In the genomic region with DNA sequence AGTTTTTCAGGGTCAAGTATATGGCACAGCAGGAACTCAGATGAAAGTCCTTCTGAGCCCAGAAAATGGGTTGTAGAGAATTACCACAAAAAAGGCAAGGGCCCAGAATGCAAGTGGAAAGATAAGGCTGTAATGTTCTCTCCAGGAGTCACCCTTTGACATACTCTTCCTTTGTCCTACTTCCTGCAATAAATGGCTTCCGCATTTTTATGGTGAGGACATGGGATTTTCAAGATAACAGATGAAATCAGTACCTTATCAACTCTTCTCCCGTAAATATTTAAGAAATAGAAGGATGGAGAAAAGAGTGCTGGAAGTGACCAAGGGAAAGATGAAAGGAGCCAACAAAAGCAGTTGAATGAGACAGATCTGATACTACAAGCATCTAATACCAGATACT, we compare ENCODE assay signal across 27 mouse cellular contexts. TPM values are rescaled to one million over a fixed set of nuclear protein-coding genes. Genes with fewer than 3 reads are reported as not detected.
"Had no signal": no experiment of that assay in that cellular context is flagged by ENCODE, and none has a peak within 500 bp of the region (broad histone marks: within the 10 kb centered on the region; RNA-seq: fewer than 3 reads in every experiment).

No protein-coding gene starts in this region.

- H3K9ac ChIP-seq: embryonic facial prominence, embryonic 12.5 days; embryonic facial prominence, embryonic 13.5 days; embryonic facial prominence, embryonic 15.5 days; forebrain, embryonic 12.5 days; forebrain, embryonic 13.5 days; forebrain, embryonic 15.5 days; forebrain, postnatal 0 days had no signal

- H3K4me3 ChIP-seq: embryonic facial prominence, embryonic 10.5 days; embryonic facial prominence, embryonic 12.5 days; embryonic facial prominence, embryonic 13.5 days; embryonic facial prominence, embryonic 15.5 days; erythroblast, embryonic 14.5 days; forebrain, embryonic 10.5 days; forebrain, embryonic 12.5 days; forebrain, embryonic 13.5 days; forebrain, embryonic 15.5 days; gastrocnemius, adult 2 months; heart, adult 2 months had no signal

- H3K36me3 ChIP-seq: embryonic facial prominence, embryonic 10.5 days; embryonic facial prominence, embryonic 12.5 days; embryonic facial prominence, embryonic 13.5 days; embryonic facial prominence, embryonic 15.5 days; forebrain, embryonic 10.5 days; forebrain, embryonic 12.5 days; forebrain, embryonic 15.5 days had no signal

- H3K27me3 ChIP-seq: embryonic facial prominence, embryonic 12.5 days; embryonic facial prominence, embryonic 15.5 days; forebrain, embryonic 13.5 days; forebrain, embryonic 15.5 days had no signal

- H3K4me1 ChIP-seq: embryonic facial prominence, embryonic 10.5 days; embryonic facial prominence, embryonic 12.5 days; embryonic facial prominence, embryonic 13.5 days; embryonic facial prominence, embryonic 15.5 days; forebrain, embryonic 10.5 days; forebrain, embryonic 12.5 days; forebrain, embryonic 13.5 days; forebrain, embryonic 15.5 days had no signal

- H3K9me3 ChIP-seq: embryonic facial prominence, embryonic 10.5 days; embryonic facial prominence, embryonic 12.5 days; embryonic facial prominence, embryonic 13.5 days; embryonic facial prominence, embryonic 15.5 days; forebrain, embryonic 10.5 days; forebrain, embryonic 12.5 days; forebrain, embryonic 13.5 days; forebrain, embryonic 15.5 days had no signal

- ATAC-seq: forebrain, embryonic 13.5 days; forebrain, embryonic 14.5 days; forebrain, embryonic 15.5 days; forebrain, embryonic 16.5 days; forebrain, postnatal 0 days had no signal

- H3K4me2 ChIP-seq: embryonic facial prominence, embryonic 12.5 days; embryonic facial prominence, embryonic 13.5 days; embryonic facial prominence, embryonic 15.5 days; forebrain, embryonic 12.5 days; forebrain, embryonic 13.5 days; forebrain, embryonic 15.5 days had no signal

- H3K27ac ChIP-seq: embryonic facial prominence, embryonic 10.5 days; embryonic facial prominence, embryonic 12.5 days; embryonic facial prominence, embryonic 13.5 days; embryonic facial prominence, embryonic 15.5 days; forebrain, embryonic 10.5 days; forebrain, embryonic 12.5 days; forebrain, embryonic 13.5 days; forebrain, embryonic 15.5 days; gastrocnemius, adult 2 months; heart, adult 2 months had no signal

- DNase-seq: cerebellum, adult 9-10 months; cerebellum, adult 9-11 months; cerebellum, postnatal 10 days; cerebellum, postnatal 14 days; cerebellum, postnatal 25 days; cerebellum, postnatal 36 days; embryo, embryonic 11 days; forebrain, postnatal 0 days; gastrocnemius, adult 2 months; gastrocnemius, postnatal 10 days; gastrocnemius, postnatal 14 days; gastrocnemius, postnatal 25 days; gastrocnemius, postnatal 36 days; heart, adult 11 months; heart, adult 18-20 months; heart, adult 2 months had no signal

RNA-seq across cellular contexts. Expression of gene Armcx4, which starts 58.1 kb away (rescaled TPM):
- polyA plus RNA-seq: erythroblast, embryonic 14.5 days had no signal
